Mouse (Mus musculus): ENCODE data around the gene H2al1h.
"Not testable (repeated sequence)": the region's sequence is repeated elsewhere in the genome, so short reads cannot be mapped to it uniquely, and the experiment has no call there.

Gene H2al1h

DNA sequence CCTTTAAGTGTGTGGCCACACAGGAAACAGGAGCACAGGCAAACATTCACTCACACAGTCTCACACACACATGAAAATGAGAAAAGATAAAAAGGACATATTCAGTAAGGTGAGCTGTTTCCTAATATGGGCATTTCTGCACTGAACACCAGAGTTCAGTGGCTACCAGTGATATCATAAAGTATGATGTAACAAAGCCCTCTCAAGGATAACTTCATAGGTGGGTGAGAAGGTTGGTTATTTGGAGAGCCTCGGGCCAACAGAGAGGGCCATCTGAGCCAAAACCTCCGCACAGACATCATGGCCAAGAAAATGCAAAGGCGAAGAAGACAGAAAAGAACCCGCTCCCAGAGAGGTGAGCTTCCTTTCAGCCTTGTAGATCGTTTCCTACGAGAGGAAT is at the start of gene H2al1h:
H2al1h (plus strand) TSS at position 301 of the 400 bp plus-strand sequence.
- not testable (repeated sequence) for DNase-seq

DNA sequence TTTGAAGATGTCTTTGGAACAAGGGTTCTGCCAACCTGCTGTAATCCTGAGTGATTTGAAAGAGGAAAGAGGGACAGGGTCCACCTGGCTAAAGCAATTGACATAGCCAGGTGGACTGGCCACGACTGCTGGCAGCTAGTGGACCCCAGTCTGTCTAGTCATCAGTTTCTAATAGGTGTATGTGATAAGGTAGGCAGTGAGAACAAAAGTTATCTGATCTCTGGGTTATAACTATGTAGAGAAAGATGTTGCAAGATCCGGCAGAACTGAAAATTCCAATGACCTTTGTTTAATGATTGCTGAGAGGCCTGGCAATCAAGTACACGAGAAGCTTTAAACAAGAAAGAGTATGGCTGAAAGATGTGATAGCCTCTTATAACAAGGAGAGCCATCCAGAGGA is 48.1 kb upstream of the H2al1h start:
- DNase-seq = no peak

DNA sequence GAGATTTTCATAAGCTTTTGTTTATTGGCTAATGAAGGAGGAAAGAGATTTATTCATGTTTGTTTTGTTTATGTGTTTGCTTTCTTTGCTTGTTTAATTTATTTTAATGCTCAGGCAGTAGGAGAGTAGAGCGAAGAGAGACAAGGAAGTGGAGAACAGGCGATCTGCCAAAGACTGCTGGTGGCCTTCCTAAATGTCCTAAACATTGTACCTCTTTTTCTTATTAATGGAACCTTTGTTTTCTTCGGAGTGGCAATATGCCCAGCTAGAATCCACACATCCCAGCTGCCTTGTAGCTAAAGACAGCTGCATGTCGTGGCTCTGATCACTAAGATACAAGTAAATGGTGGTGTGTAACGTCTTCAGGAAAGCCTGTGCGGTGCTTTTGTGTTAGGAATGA is 44.2 kb upstream of the H2al1h start:
- DNase-seq = no peak

DNA sequence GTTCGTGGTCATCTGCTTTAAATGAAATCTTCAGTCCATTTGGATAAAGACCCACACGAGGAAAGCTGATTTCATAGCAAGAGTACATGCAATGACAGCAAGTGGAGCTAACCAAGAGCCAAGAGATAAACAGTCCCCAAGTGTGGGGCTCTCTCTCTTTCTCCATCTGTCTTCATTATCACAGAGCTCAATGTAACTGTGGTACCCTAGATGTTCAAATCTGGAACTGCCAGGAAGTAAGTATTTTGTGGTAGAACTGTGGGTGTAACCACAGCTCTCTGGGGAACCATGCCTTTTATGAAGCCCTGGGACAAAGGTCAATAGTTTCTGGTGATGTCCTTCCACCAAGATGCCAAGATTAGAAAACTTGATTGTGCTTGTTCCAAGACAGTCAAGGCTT is 40.6 kb upstream of the H2al1h start:
- no peak for DNase-seq

DNA sequence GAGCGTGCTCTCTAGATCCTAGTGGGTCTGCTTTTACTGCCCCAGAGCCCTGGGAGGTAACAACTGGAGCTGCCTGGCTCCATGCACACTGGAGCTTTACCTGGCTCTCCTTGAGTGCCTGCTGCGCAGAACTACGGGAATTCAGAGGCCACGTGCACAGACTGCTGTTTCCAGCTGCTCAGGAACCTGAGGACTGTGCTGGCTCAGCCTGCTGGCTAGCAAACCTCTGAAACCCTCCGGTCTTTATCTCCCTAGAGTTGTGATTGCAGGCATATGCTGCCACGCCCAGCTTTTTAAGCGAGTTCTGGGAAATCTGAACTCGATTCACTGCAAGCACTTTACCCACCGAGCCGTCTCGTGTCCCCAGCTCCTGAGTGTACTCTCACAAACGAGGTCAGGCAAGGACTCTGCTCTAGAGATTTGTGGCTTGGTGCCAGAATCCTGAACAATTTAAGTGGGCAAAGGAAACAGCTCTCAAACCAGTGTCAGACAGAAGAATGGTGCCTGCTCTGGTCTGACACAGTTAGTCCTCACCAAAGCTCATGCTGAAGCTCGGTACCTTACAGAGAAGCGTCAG is 32.9 kb upstream of the H2al1h start:
- no peak for DNase-seq

DNA sequence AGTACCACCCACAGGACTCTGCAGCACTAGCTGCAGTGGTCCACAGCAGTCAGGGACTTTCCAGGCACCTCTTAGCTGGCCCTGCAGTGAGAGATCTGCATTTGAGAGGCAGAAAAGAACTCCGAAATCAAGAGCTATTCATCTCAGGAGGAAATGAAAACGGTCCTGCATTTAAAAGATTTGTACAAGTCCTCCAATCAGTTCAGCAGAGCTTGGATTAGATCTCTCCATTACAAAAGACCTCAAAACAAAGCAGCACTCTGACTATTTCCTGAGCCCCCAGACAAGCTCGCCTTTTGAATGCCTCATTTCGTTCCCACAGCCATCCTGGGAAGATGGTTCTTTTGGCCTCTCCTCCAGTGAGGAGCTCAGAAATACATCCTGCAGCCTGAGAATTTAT is 32.0 kb upstream of the H2al1h start:
- no peak for DNase-seq

DNA sequence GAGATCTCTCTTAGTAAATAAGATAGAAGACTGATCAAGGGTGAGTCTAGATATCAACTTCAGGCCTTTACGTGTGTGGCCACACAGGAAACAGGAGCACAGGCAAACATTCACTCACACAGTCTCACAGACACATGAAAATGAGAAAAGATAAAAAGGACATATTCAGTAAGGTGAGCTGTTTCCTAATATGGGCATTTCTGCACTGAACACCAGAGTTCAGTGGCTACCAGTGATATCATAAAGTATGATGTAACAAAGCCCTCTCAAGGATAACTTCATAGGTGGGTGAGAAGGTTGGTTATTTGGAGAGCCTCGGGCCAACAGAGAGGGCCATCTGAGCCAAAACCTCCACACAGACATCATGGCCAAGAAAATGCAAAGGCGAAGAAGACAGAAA is 22.3 kb upstream of the H2al1h start, which contains the start of gene H2al1a:
H2al1a (plus strand) TSS at position 301 of the 400 bp plus-strand sequence.
- DNase-seq = not testable (repeated sequence)

DNA sequence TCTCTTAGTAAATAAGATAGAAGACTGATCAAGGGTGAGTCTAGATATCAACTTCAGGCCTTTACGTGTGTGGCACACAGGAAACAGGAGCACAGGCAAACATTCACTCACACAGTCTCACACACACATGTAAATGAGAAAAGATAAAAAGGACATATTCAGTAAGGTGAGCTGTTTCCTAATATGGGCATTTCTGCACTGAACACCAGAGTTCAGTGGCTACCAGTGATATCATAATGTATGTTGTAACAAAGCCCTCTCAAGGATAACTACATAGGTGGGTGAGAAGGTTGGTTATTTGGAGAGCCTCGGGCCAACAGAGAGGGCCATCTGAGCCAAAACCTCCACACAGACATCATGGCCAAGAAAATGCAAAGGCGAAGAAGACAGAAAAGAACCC is 19.2 kb upstream of the H2al1h start, which contains the start of gene H2al1b:
H2al1b (plus strand) TSS at position 301 of the 400 bp plus-strand sequence.
- not testable (repeated sequence) for DNase-seq

DNA sequence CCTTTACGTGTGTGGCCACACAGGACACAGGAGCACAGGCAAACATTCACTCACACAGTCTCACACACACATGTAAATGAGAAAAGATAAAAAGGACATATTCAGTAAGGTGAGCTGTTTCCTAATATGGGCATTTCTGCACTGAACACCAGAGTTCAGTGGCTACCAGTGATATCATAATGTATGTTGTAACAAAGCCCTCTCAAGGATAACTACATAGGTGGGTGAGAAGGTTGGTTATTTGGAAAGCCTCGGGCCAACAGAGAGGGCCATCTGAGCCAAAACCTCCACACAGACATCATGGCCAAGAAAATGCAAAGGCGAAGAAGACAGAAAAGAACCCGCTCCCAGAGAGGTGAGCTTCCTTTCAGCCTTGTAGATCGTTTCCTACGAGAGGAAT is 15.9 kb upstream of the H2al1h start, which contains the start of gene H2al1c:
H2al1c (plus strand) TSS at position 301 of the 400 bp plus-strand sequence.
- DNase-seq = not testable (repeated sequence)

DNA sequence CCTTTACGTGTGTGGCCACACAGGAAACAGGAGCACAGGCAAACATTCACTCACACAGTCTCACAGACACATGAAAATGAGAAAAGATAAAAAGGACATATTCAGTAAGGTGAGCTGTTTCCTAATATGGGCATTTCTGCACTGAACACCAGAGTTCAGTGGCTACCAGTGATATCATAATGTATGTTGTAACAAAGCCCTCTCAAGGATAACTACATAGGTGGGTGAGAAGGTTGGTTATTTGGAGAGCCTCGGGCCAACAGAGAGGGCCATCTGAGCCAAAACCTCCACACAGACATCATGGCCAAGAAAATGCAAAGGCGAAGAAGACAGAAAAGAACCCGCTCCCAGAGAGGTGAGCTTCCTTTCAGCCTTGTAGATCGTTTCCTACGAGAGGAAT is 12.8 kb upstream of the H2al1h start, which contains the start of gene H2al1d:
H2al1d (plus strand) TSS at position 301 of the 400 bp plus-strand sequence.
- DNase-seq = not testable (repeated sequence)

DNA sequence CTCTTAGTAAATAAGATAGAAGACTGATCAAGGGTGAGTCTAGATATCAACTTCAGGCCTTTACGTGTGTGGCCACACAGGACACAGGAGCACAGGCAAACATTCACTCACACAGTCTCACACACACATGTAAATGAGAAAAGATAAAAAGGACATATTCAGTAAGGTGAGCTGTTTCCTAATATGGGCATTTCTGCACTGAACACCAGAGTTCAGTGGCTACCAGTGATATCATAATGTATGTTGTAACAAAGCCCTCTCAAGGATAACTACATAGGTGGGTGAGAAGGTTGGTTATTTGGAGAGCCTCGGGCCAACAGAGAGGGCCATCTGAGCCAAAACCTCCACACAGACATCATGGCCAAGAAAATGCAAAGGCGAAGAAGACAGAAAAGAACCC is 9.7 kb upstream of the H2al1h start, which contains the start of gene H2al1e:
H2al1e (plus strand) TSS at position 301 of the 400 bp plus-strand sequence.
- DNase-seq = not testable (repeated sequence)

DNA sequence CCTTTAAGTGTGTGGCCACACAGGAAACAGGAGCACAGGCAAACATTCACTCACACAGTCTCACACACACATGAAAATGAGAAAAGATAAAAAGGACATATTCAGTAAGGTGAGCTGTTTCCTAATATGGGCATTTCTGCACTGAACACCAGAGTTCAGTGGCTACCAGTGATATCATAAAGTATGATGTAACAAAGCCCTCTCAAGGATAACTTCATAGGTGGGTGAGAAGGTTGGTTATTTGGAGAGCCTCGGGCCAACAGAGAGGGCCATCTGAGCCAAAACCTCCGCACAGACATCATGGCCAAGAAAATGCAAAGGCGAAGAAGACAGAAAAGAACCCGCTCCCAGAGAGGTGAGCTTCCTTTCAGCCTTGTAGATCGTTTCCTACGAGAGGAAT is 6.4 kb upstream of the H2al1h start, which contains the start of gene H2al1f:
H2al1f (plus strand) TSS at position 301 of the 400 bp plus-strand sequence.
- DNase-seq = not testable (repeated sequence)

DNA sequence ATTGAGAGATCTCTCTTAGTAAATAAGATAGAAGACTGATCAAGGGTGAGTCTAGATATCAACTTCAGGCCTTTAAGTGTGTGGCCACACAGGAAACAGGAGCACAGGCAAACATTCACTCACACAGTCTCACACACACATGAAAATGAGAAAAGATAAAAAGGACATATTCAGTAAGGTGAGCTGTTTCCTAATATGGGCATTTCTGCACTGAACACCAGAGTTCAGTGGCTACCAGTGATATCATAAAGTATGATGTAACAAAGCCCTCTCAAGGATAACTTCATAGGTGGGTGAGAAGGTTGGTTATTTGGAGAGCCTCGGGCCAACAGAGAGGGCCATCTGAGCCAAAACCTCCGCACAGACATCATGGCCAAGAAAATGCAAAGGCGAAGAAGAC is 3.3 kb upstream of the H2al1h start, which contains the start of gene H2al1g:
H2al1g (plus strand) TSS at position 301 of the 400 bp plus-strand sequence.
- not testable (repeated sequence) for DNase-seq

DNA sequence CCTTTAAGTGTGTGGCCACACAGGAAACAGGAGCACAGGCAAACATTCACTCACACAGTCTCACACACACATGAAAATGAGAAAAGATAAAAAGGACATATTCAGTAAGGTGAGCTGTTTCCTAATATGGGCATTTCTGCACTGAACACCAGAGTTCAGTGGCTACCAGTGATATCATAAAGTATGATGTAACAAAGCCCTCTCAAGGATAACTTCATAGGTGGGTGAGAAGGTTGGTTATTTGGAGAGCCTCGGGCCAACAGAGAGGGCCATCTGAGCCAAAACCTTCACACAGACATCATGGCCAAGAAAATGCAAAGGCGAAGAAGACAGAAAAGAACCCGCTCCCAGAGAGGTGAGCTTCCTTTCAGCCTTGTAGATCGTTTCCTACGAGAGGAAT is 3.1 kb downstream of the H2al1h start, which contains the start of gene H2al1i:
H2al1i (plus strand) TSS at position 301 of the 400 bp plus-strand sequence.
- not testable (repeated sequence) for DNase-seq

DNA sequence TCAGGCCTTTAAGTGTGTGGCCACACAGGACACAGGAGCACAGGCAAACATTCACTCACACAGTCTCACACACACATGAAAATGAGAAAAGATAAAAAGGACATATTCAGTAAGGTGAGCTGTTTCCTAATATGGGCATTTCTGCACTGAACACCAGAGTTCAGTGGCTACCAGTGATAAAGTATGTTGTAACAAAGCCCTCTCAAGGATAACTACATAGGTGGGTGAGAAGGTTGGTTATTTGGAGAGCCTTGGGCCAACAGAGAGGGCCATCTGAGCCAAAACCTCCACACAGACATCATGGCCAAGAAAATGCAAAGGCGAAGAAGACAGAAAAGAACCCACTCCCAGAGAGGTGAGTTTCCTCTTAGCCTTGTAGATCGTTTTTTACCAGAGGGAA is 6.2 kb downstream of the H2al1h start, which contains the start of gene H2al1j:
H2al1j (plus strand) TSS at position 301 of the 400 bp plus-strand sequence.
- DNase-seq = not testable (repeated sequence)

DNA sequence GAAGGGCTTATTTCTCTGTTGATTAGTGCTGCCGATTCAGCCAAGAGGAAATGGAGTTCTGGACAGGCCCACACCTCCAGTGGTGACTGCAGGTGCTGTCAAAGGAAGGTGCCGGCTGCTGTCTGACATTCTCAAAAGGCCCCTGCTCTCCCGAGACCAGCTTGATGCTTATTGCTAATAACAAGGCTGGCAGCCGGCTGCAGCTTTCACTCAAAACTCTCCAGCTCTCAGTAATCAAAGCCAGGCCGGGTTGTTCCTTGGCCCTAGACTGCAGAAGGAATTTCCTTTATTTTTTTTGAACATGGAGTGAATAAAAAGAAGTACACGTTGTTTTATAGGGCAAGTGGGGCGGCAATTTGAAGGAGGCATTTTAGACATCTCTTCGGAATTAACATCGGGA is 24.5 kb downstream of the H2al1h start:
- DNase-seq = no peak

DNA sequence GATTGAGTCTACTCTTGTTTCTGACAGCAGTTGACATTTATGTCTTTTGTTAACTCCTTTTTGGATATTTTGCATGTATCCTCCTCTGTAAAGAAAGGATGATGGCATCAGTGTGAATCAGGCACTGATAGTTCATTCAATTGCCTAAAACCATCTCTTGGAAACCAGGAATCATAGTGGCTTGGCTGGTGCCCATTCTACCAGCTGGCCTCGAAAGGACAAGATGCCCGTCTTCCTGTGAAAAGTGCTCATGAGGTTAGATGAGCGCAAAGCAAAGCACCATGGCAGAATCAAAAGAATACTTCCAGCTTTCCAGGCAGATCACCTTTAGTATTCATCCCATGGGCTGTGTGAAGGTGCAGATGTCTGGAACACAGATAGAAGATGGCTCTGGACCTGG is 25.5 kb downstream of the H2al1h start:
- no peak for DNase-seq

DNA sequence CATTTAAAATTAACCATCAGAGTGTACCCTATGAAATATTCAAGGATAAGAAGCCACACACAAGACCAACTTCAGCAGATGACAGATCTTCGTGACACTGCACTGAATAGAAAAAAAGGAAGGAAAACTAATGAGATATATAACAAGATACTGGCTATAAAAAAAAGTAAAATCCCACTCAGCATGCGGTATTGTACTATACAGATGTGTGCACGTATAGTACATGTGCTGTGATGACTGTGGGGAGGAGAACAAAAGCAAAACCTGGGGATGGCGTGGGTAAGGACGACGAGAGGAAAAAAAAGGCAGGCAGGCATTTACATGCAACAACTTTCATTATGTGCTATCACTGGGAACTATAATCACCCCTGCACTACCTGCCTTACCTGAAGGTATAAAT is 39.5 kb downstream of the H2al1h start:
- DNase-seq = no peak

DNA sequence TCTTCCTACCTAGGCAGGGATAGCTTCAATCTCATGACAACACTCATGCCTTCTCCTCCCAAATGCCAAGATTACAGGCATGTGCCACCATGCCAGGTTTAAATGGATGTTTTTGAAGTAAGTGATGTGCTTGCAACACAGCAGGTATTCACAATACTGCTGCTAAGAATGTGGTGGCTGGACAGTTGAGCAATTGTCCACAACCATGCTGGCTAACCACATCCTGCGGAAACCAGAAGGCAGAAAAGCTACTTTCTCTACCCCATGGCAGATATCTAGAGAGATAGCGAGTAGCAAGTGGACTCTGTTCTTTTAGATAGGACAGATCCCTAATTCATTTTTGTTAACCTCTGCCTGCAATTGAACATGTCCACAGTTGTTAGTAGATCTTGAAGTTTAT is 40.0 kb downstream of the H2al1h start:
- DNase-seq = no peak

DNA sequence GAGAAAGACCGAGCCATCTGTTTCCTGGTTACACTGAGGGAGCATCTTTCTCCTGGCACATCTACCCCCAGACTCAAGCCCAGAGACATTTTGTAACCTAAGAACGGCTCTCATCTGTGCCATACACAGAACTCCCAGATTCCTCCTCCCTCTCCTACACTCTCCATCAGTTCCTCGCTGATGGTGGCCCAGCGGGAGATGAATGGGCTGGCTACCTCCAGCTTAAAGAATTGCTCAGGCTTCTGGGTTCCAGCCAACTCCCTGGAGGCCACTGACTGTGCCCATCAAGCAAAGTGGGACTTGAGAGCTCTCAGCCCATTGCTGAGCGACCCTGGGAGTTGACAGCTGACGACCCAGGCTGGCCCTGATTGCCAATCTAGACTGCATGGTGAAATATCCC is 42.6 kb downstream of the H2al1h start:
- no peak for DNase-seq

DNA sequence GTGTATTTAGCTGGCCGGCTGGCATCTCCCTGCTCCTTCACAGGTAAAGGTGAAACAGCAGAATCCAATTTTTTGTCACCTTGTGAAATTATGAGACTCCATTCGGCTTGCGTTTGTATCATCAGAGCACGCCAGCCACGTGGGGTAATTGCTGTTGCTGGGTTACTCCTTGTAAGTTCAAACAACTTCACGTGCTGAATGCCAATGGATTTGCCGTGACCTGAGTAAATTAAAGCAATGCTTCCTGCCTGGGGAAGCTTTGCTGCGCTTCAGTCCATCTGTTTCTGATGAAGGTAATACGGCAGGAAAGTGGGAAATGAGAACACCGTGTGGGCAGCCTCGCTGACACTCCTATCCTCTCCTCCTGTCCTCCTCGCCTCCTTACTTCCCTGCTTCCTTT is 43.9 kb downstream of the H2al1h start:
- no peak for DNase-seq

Data from right cerebral cortex, postnatal 14 days (tissue).